Mouse (Mus musculus) forebrain, postnatal 0 days (tissue): ENCODE measurements around the gene Dido1. TPM values are rescaled to one million over a fixed set of nuclear protein-coding genes. Genes with fewer than 3 reads are reported as not detected.

Experiments
- ATAC-seq: fragments of 200-750 bp; cut with Nextera tagmentation; 2 replicates; pipeline ENCODE4 v1.8.0; 2017; ENCODE audit warnings: mild to moderate bottlenecking, moderate library complexity
- DNase-seq: peaks from one replicate; pipeline ENCODE4 v3.0.0-alpha.2; 2015
- H3K27ac ChIP-seq: fragments of 300-500 bp; sonication (generic); 2 replicates; pipeline ENCODE4 v1.5.1; 2014; ENCODE audit warnings: low read depth, mild to moderate bottlenecking, antibody characterized with exemption, low read length, moderate library complexity, mixed read lengths
- H3K27me3 ChIP-seq: fragments of 300-500 bp; sonication (generic); 2 replicates; pipeline ENCODE4 v1.6.1; 2014; ENCODE audit warnings: mild to moderate bottlenecking, low read length, mixed read lengths; ENCODE audit not compliant: insufficient read depth
- H3K36me3 ChIP-seq: fragments of 300-500 bp; sonication (generic); 2 replicates; pipeline ENCODE4 v1.6.1; 2014; ENCODE audit warnings: mild to moderate bottlenecking, moderate library complexity; ENCODE audit not compliant: insufficient read depth
- H3K4me1 ChIP-seq: fragments of 300-500 bp; sonication (generic); 2 replicates; pipeline ENCODE4 v1.6.1; 2014; ENCODE audit warnings: antibody characterized with exemption; ENCODE audit not compliant: insufficient read depth
- H3K4me2 ChIP-seq: fragments of 300-500 bp; sonication (generic); 2 replicates; pipeline ENCODE4 v1.6.1; 2014; ENCODE audit warnings: low read depth, mild to moderate bottlenecking, moderate library complexity
- H3K4me3 ChIP-seq: fragments of 300-500 bp; sonication (generic); 2 replicates; pipeline ENCODE4 v1.5.1; 2014; ENCODE audit warnings: low read depth, low read length, mixed read lengths
- H3K9ac ChIP-seq: fragments of 300-500 bp; sonication (generic); 2 replicates; pipeline ENCODE4 v1.6.1; 2014; ENCODE audit warnings: mild to moderate bottlenecking
- H3K9me3 ChIP-seq: fragments of 300-500 bp; sonication (generic); 2 replicates; pipeline ENCODE4 v1.6.1; 2016; ENCODE audit warnings: low read length
- CTCF ChIP-seq: sonication (generic); IDR thresholded peaks from 2 replicates; pipeline ENCODE4 v1.5.1; 2016; ENCODE audit warnings: antibody characterized with exemption, control low read depth, low read depth
- WGBS: fragments of 180-500 bp; shearing (Covaris S2); extraction: QIAGEN DNeasy Blood & Tissue Kit; methylation state at CpG from one replicate; pipeline ENCODE4 v1.1.7; 2014; 5-methylcytosine and 5-hydroxymethylcytosine counted together
- polyA plus RNA-seq: library from polyadenylated mRNA; unstranded; fragments of >200 nt; fragmentation: Nextera tagmentation; extraction: Ambion mirVana; gene quantifications from 2 replicates; pipeline ENCODE4 v1.2.1, GENCODE M21; 2015
- total RNA-seq: library from RNA; depleted of rRNA; stranded (reverse); fragments of >200 nt; gene quantifications from 2 replicates; pipeline ENCODE4 v1.2.3, GENCODE M21; 2014

The Dido1 gene
- total and polyA plus RNA-seq, 2 experiments from 2014 or later = 17.6 to 50.2 TPM

DNA sequence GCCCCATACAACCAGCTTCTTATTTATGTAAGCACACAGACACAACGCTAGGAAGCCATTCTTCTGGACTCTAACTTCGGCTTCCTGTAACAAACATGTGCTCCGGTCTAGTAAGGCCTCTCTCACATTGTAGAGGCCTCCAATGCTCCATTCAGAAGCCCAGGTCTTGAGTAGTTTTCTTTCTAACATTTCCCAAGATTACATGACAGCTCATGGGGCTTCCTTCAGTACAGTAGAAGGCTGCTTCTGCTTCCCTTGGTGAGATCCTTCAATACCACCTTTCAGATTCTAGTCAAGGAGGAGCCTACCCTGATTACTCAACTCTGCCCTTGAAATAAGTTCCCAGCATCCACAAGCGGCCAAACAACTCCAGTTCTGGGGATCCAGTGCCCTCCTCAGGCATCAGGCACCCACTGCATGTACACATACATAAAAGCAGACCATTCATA lies 7.1 kb downstream of the Dido1 start:
- peak overlapping the region; percentile 98; the same call in 1 of the 2 replicates for H3K9ac ChIP-seq
- peak overlapping the region; percentile 72 for H3K4me3 ChIP-seq
- H3K27ac ChIP-seq = peak overlapping the region; percentile 99
- no peaks in the 10 kb centered on the region for H3K9me3 ChIP-seq
- DNase-seq (no peak), ATAC-seq (no peak)
- no peaks in the 10 kb centered on the region for H3K27me3 ChIP-seq
- H3K4me2 ChIP-seq = peak overlapping the region; percentile 84
- 33% methylated on average over 4 of the region's 4 CpGs for WGBS
- no peak for TF ChIP-seq CTCF
- H3K36me3 ChIP-seq = no peaks in the 10 kb centered on the region
- peaks cover 22% of the 10 kb centered on the region for H3K4me1 ChIP-seq

DNA sequence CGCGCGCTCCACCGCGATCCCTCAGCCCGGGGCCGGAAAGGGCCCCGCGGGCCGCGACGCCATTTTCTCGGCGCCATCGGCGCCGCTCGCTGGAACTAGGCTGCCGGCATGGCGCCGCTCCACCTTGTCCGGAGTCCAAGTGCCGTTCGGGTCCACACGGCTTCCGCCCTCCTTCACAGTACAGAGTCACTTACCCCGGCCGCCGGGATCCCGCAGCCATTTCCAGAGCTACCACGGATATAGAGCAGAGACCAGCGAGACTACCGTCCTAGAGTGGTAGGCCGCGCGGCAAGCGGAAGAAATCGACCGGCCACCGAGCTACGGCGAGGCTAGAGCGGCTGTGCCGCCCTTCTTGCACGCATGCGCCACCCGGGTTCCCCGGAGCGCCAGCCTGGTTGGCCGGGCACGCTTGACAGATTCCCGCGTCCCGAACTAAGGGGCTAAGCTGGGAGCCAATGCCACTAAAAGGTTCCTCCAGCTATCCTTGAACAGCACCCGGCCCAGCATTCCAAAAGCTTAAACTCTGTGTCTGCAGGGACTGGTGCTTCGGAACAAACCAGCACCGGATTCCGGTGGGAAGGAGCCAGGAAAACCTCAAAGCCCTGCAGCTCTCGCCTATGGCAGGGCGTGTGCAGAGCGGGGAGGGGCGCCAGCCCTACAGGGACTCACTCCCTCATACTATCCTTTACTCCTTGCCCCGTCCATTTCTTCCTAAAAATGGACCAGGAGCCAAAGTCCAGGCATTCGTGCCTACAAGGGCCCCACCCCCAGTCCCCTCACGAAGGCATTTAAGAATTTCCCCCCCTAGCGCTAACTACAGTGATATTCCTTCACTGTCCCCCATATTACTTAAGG lies 7.8 kb downstream of the Dido1 start:
- H3K4me1 ChIP-seq = peaks cover 22% of the 10 kb centered on the region
- H3K27ac ChIP-seq = peak overlapping the region; percentile 99
- TF ChIP-seq CTCF = peak; percentile 32; the same call in 1 of the 2 replicates
- H3K4me2 ChIP-seq = peak overlapping the region; percentile 84
- ATAC-seq (peak; percentile 98), DNase-seq (peak; percentile 96)
- no peaks in the 10 kb centered on the region for H3K36me3 ChIP-seq
- H3K9me3 ChIP-seq = no peaks in the 10 kb centered on the region
- H3K4me3 ChIP-seq = peak overlapping the region; percentile 72
- WGBS = 3% methylated on average over 64 of the region's 66 CpGs
- peak overlapping the region; percentile 98 for H3K9ac ChIP-seq
- H3K27me3 ChIP-seq = no peaks in the 10 kb centered on the region

DNA sequence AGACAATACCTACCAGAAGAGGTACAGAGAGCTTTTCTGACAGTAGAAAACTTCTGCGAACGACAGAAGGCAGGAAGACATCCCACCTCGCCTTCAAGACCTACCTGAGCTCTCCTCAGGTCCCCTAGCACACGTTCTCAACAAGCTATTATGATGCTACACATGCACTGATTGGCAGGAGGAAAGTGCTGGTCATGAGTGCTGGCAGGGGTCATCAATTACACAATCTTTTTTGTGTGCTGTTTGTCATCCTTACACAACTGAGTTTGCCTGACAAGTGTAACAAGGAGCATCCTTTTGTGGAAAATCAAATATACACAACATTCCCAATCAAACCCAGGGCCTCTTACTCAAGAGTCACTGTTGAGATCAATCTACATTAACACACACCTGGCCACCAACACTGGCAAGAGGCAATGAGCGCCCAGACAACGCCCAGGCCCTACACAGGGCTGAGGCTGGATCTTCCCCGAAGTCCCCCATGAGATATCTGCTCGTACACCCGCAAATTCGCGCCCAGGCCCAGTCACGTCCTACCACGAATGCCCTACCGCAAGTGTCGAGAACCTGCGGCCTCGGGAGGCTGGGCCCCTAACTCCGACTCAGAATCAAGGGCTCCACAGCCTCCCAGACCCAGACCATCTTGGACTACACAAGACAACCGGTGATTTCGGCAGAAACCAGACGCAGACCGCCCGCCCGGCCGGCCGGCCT lies 8.6 kb downstream of the Dido1 start:
- H3K27ac ChIP-seq = peak overlapping the region; percentile 99
- H3K9me3 ChIP-seq = no peaks in the 10 kb centered on the region
- H3K27me3 ChIP-seq = no peaks in the 10 kb centered on the region
- peak overlapping the region; percentile 98 for H3K9ac ChIP-seq
- H3K4me1 ChIP-seq = peaks cover 22% of the 10 kb centered on the region
- no peak for TF ChIP-seq CTCF
- ATAC-seq (peak; percentile 15), DNase-seq (no peak)
- 6% methylated on average over 26 of the region's 26 CpGs for WGBS
- peak overlapping the region; percentile 72 for H3K4me3 ChIP-seq
- H3K4me2 ChIP-seq = peak overlapping the region; percentile 84
- H3K36me3 ChIP-seq = no peaks in the 10 kb centered on the region

DNA sequence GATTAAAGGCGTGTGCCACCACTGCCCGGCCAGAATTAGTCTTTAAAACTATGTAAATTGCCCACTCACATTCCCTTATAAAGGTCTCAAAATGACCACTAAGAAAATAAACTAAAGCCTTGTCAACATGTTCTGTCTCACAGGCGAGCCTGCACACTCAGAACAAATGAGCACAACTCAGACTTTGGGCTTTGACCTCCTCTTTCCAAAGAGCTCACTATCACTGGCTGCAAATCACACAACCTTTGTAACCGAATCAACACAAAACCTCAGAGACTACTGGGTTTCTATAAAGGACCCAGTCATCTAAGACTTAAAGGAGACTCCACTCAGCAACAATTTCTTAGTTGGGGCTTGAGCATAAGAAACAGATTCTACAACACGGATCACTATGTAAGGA lies 9.3 kb downstream of the Dido1 start:
- peak overlapping the region; percentile 72 for H3K4me3 ChIP-seq
- no peaks in the 10 kb centered on the region for H3K36me3 ChIP-seq
- H3K27ac ChIP-seq = no peak overlapping the region
- H3K4me2 ChIP-seq = peak overlapping the region; percentile 84
- H3K9ac ChIP-seq = peak overlapping the region; percentile 98; the same call in 1 of the 2 replicates
- 73% methylated on average over 5 of the region's 5 CpGs for WGBS
- H3K27me3 ChIP-seq = no peaks in the 10 kb centered on the region
- peaks cover 22% of the 10 kb centered on the region for H3K4me1 ChIP-seq
- H3K9me3 ChIP-seq = no peaks in the 10 kb centered on the region
- DNase-seq = no peak
- no peak for TF ChIP-seq CTCF
- no peak for ATAC-seq

DNA sequence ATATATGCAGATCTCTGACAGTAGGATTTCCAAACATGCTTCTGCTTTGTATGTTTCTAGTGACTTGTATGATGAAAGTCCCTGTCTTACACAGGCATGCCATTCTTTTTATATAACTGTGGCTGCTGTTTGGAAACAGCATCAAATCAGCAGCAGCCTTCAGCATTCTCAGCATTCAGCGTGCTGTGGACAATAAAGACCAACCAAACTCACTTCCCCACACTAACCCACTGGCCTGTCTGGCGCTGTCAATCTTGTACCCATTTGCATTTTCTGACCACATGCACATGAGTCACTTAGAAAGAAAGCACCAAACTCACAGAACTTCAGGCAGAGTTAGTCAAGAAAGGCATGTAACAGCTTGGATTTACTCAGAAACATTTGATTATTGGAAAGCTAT lies 14.6 kb downstream of the Dido1 start:
- Histone ChIP-seq H3K27me3 (no peaks in the 10 kb centered on the region), H3K4me1 (peaks cover 12% of the 10 kb centered on the region; the same call in 1 of the 2 replicates), H3K36me3 (peaks cover 8% of the 10 kb centered on the region; the same call in 1 of the 2 replicates), H3K27ac (no peak overlapping the region), H3K9me3 (no peaks in the 10 kb centered on the region), H3K4me2 (no peak overlapping the region), H3K4me3 (no peak overlapping the region), H3K9ac (no peak overlapping the region)
- WGBS = 49% methylated on average over 2 of the region's 2 CpGs
- DNase-seq = no peak
- TF ChIP-seq CTCF = no peak
- ATAC-seq = no peak

DNA sequence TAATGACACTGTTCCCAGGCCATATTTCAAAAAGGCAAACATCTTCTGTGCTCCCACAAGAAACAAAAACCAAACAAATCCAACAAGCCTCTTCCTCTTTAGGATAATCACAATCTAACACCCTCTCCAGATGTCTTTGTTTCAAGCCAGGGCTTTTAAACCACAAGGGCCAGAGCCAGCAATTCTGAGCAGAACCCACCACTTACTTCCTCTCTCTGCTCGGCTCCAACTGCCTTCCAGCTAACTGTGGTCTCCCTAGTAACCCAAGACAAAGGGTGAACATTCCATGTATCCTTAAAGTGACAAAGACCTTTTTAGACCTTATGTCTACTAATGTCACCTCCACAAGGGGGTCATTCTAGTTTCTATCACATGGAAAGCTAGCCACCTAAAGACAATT lies 17.2 kb downstream of the Dido1 start:
- WGBS = 3% methylated on average over 1 of the region's 1 CpGs
- TF ChIP-seq CTCF = no peak
- Histone ChIP-seq H3K27ac (peak overlapping the region; percentile 45), H3K4me1 (peaks cover 8% of the 10 kb centered on the region; the same call in 1 of the 2 replicates), H3K36me3 (peaks cover 33% of the 10 kb centered on the region), H3K9ac (no peak overlapping the region), H3K4me2 (no peak overlapping the region), H3K4me3 (no peak overlapping the region), H3K27me3 (no peaks in the 10 kb centered on the region), H3K9me3 (no peaks in the 10 kb centered on the region)
- DNase-seq = peak; percentile 31
- ATAC-seq = peak; percentile 86

DNA sequence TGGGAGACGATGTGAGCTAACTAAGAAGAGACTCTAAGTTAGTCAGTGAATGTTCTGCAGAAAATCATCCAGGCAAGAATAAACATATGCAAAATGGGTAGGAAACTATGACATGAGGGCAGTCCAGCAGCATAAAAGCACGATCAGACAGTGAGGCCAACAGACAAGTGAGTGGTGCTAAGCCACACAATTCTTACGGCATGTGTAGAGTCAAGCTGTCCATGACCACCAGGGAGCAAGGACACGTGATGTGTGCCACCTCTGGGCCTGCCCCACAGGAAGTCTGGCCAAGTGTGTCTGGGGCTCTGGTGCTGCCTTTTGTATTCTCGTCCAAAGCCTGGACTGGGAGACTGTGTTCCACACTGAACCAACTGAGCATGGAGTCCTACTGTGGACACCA lies 20.0 kb downstream of the Dido1 start:
- WGBS = 87% methylated on average over 5 of the region's 5 CpGs
- H3K4me2 ChIP-seq = no peak overlapping the region
- ATAC-seq = no peak
- DNase-seq = no peak
- peaks cover 60% of the 10 kb centered on the region for H3K36me3 ChIP-seq
- no peaks in the 10 kb centered on the region for H3K27me3 ChIP-seq
- H3K27ac ChIP-seq = no peak overlapping the region
- no peak for TF ChIP-seq CTCF
- H3K9ac ChIP-seq = no peak overlapping the region
- H3K9me3 ChIP-seq = no peaks in the 10 kb centered on the region
- H3K4me1 ChIP-seq = peaks cover 6% of the 10 kb centered on the region; the same call in 1 of the 2 replicates
- H3K4me3 ChIP-seq = no peak overlapping the region
